Mouse (Mus musculus): ENCODE measurements around the gene Olfr803.

Olfr803 gene

GRCm38 (mm10) chr10:129694186-129694585 is at the start of gene Olfr803:
Gene Olfr803 (minus strand): TSS chr10:129694286.
- DNase-seq (ENCODE audit: low spot score in 2 of 2): no peak

GRCm38 (mm10) chr10:129741821-129742220 is 47.7 kb upstream of the Olfr803 start, which contains the start of gene Olfr806:
Gene Olfr806 (minus strand): TSS chr10:129741921.
- no peak for DNase-seq (ENCODE audit: low spot score in 2 of 2)

GRCm38 (mm10) chr10:129729275-129729674 is 35.2 kb upstream of the Olfr803 start, which contains the start of gene Olfr805:
Gene Olfr805 (minus strand): TSS chr10:129729375.
- DNase-seq (ENCODE audit: low spot score in 2 of 2): no peak

GRCm38 (mm10) chr10:129702910-129703309 is 8.8 kb upstream of the Olfr803 start, which contains the start of gene Olfr804:
Gene Olfr804 (plus strand): TSS chr10:129703210.
- DNase-seq (ENCODE audit: low spot score in 2 of 2): no peak

GRCm38 (mm10) chr10:129688069-129688468 is 6.0 kb downstream of the Olfr803 start, which contains the start of gene Olfr802:
Gene Olfr802 (minus strand): TSS chr10:129688169.
- DNase-seq (ENCODE audit: low spot score in 2 of 2): no peak

DNA sequence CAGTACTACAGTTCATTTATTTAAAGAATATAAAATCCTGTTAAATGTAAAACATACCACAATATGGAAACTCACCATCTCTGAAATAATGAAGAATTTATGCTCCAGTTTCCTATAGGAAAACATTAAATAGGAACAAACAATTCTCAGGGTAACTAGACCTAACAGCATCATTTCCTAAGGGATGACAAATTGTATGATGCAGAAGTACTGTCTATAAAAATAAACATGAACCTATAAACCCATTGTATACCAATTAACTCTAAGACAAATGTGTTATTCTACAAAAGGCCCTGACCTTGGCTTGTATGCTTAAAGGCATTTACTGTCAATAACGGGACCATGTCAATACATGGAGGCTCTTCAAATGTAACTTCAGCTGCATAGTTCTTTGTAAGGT is 20.3 kb downstream of the Olfr803 start, which contains the start of gene Olfr801:
Gene Olfr801, minus strand, starts transcription at position 101 of the 400 bp plus-strand sequence.
- DNase-seq (ENCODE audit: low spot score in 2 of 2): no peak

- no peak for DNase-seq (ENCODE audit: low spot score in 2 of 2)
Observed at GRCm38 (mm10) chr10:129657394-129657793, 36.7 kb downstream of the Olfr803 start, which contains the start of gene Olfr800. Gene Olfr800 (plus strand): TSS chr10:129657694.

- no peak for DNase-seq (ENCODE audit: low spot score in 2 of 2)
Observed at GRCm38 (mm10) chr10:129651763-129652162, 42.3 kb downstream of the Olfr803 start.

Data from urinary bladder, postnatal 4 days (tissue).